Mouse (Mus musculus): Measurements from ENCODE around the gene Srp68. TPM values are rescaled to one million over a fixed set of nuclear protein-coding genes. Genes with fewer than 3 reads are reported as not detected.

Gene Srp68
- total RNA-seq, 2 experiments from 2014 or later, result 61.9 to 62.9 TPM

GRCm38 (mm10) chr11:116254627-116255026 lies 19.4 kb downstream of the Srp68 start:
- no peak for DNase-seq (ENCODE audit: low spot score)
- intact Hi-C loops (cut with DNase I), result no loop called here

- intact Hi-C loops (cut with DNase I), result no loop called here
- DNase-seq (ENCODE audit: low spot score), result no peak
Observed at GRCm38 (mm10) chr11:116253076-116253600, 20.9 kb downstream of the Srp68 start.

- intact Hi-C loops (cut with DNase I), result no loop called here
Observed at GRCm38 (mm10) chr11:116250898-116251297, 23.1 kb downstream of the Srp68 start.

GRCm38 (mm10) chr11:116247502-116248222 lies 26.4 kb downstream of the Srp68 start:
- intact Hi-C loops (cut with DNase I), result no loop called here
- DNase-seq (ENCODE audit: low spot score), result no peak

More at GRCm38 (mm10) chr11:116250898-116251297, 23.1 kb downstream of the Srp68 start:
- DNase-seq (ENCODE audit: low spot score), result no peak

GRCm38 (mm10) chr11:116245616-116246015 lies 28.4 kb downstream of the Srp68 start:
- intact Hi-C loops (cut with DNase I), result no loop called here
- DNase-seq (ENCODE audit: low spot score), result no peak

- intact Hi-C loops (cut with DNase I), result no loop called here
- DNase-seq (ENCODE audit: low spot score), result no peak
Observed at GRCm38 (mm10) chr11:116244580-116244979, 29.4 kb downstream of the Srp68 start.

- no peak for DNase-seq (ENCODE audit: low spot score)
- intact Hi-C loops (cut with DNase I), result no loop called here
Observed at GRCm38 (mm10) chr11:116241744-116242235, 32.2 kb downstream of the Srp68 start.

- intact Hi-C loops (cut with DNase I), result no loop called here
- no peak for DNase-seq (ENCODE audit: low spot score)
Observed at GRCm38 (mm10) chr11:116239797-116240196, 34.2 kb downstream of the Srp68 start.

GRCm38 (mm10) chr11:116237742-116238395 lies 36.1 kb downstream of the Srp68 start, which contains the start of gene Evpl:
TSS of gene Evpl (minus strand) at chr11:116238077.
- intact Hi-C loops (cut with DNase I), result no loop called here
- peak; percentile 39 for DNase-seq (ENCODE audit: low spot score)

GRCm38 (mm10) chr11:116234901-116235300 lies 39.1 kb downstream of the Srp68 start:
- intact Hi-C loops (cut with DNase I), result no loop called here

GRCm38 (mm10) chr11:116232427-116232826 lies 41.6 kb downstream of the Srp68 start:
- no peak for DNase-seq (ENCODE audit: low spot score)
- intact Hi-C loops (cut with DNase I), result no loop called here

More at GRCm38 (mm10) chr11:116234901-116235300, 39.1 kb downstream of the Srp68 start:
- no peak for DNase-seq (ENCODE audit: low spot score)

- intact Hi-C loops (cut with DNase I), result loop anchor here (5.0 kb wide), 2 partner anchors 219 to 234 kb away; no protein-coding TSS in a partner anchor
- DNase-seq (ENCODE audit: low spot score), result no peak
Observed at GRCm38 (mm10) chr11:116228699-116229098, 45.3 kb downstream of the Srp68 start.

GRCm38 (mm10) chr11:116226414-116226813 lies 47.6 kb downstream of the Srp68 start:
- peak; percentile 36 for DNase-seq (ENCODE audit: low spot score)
- intact Hi-C loops (cut with DNase I), result loop anchor here (2.0 to 5.0 kb wide), 3 partner anchors 68 to 236 kb away; no protein-coding TSS in a partner anchor

GRCm38 (mm10) chr11:116222740-116223059 lies 51.3 kb downstream of the Srp68 start:
- no peak for DNase-seq (ENCODE audit: low spot score)
- intact Hi-C loops (cut with DNase I), result loop anchor here (5.0 kb wide), 1 partner anchor 135 kb away; the partner anchor contains the start of gene Wbp2

- intact Hi-C loops (cut with DNase I), result loop anchor here (5.0 kb wide), 1 partner anchor 135 kb away; the partner anchor contains the start of gene Wbp2
- DNase-seq (ENCODE audit: low spot score), result no peak
Observed at GRCm38 (mm10) chr11:116221931-116222739, 51.9 kb downstream of the Srp68 start.

- DNase-seq (ENCODE audit: low spot score), result no peak
- intact Hi-C loops (cut with DNase I), result loop anchor here (2.0 to 5.0 kb wide), 3 partner anchors 53 to 133 kb away; partner anchors contain the start of genes Mrpl38 and Wbp2
Observed at GRCm38 (mm10) chr11:116219885-116220284, 54.1 kb downstream of the Srp68 start.

GRCm38 (mm10) chr11:116218737-116219400 lies 55.1 kb downstream of the Srp68 start:
- intact Hi-C loops (cut with DNase I), result loop anchor here (2.0 kb wide), 2 partner anchors 52 to 80 kb away; partner anchors contain the start of gene Mrpl38

GRCm38 (mm10) chr11:116218263-116218662 lies 55.8 kb downstream of the Srp68 start:
- intact Hi-C loops (cut with DNase I), result loop anchor here (2.0 kb wide), 2 partner anchors 51 to 79 kb away; partner anchors contain the start of gene Mrpl38
- DNase-seq (ENCODE audit: low spot score), result no peak

More at GRCm38 (mm10) chr11:116218737-116219400, 55.1 kb downstream of the Srp68 start:
- peak; percentile 80 for DNase-seq (ENCODE audit: low spot score)

GRCm38 (mm10) chr11:116216549-116216948 lies 57.5 kb downstream of the Srp68 start:
- no peak for DNase-seq (ENCODE audit: low spot score)
- intact Hi-C loops (cut with DNase I), result loop anchor here (2.0 kb wide), 1 partner anchor 16 kb away; no protein-coding TSS in a partner anchor
